Mouse (Mus musculus): ENCODE data around the gene Zdhhc20. TPM values are rescaled to one million over a fixed set of nuclear protein-coding genes. Genes with fewer than 3 reads are reported as not detected.
"Not testable (repeated sequence)": the region's sequence is repeated elsewhere in the genome, so short reads cannot be mapped to it uniquely, and the experiment has no call there.

Gene Zdhhc20
- polyA plus RNA-seq, 1 experiment from 2014 or later = 48.9 TPM

GRCm38 (mm10) chr14:57850330-57850729 lies 39.7 kb downstream of the Zdhhc20 start:
- H3K4me1 ChIP-seq (replicated peaks) = no peaks in the 10 kb centered on the region
- no peak overlapping the region for H3K9ac ChIP-seq
- WGBS = 88% methylated on average over 3 of the region's 3 CpGs

DNA sequence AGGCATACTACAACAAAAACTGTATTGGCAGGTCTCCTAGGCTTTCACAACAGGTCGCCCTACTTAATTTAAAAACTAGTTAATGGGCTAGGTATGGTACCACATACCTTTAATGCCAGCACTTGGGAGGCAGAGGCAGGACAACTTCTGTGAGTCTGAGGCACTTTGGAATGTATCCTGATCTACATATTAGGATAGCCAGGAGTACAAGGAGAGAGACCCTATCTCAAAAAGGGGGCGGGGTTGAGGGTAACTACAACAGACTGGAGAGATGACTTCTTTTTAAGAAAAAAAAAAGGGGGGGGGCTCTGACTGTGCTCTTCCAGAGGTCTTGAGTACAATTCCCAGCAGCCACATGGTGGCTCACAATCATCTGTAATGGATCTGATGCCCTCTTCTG lies 41.4 kb downstream of the Zdhhc20 start:
- Histone ChIP-seq H3K9me3 (no peaks in the 10 kb centered on the region), H3K4me1 (replicated peaks) (no peaks in the 10 kb centered on the region), H3K4me2 (no peak overlapping the region), H3K27ac (replicated peaks) (no peak overlapping the region), H3K4me3 (no peak overlapping the region), H3K27me3 (no peaks in the 10 kb centered on the region), H3K36me3 (peaks cover 72% of the 10 kb centered on the region), H3K9ac (no peak overlapping the region)
- no peak for ATAC-seq (ENCODE audit: low read depth)
- WGBS = 95% methylated on average over 2 of the region's 2 CpGs

More at GRCm38 (mm10) chr14:57850330-57850729, 39.7 kb downstream of the Zdhhc20 start:
- Histone ChIP-seq H3K27ac (replicated peaks) (no peak overlapping the region), H3K36me3 (peaks cover 64% of the 10 kb centered on the region), H3K9me3 (no peaks in the 10 kb centered on the region), H3K4me2 (no peak overlapping the region), H3K27me3 (no peaks in the 10 kb centered on the region), H3K4me3 (no peak overlapping the region)
- no peak for ATAC-seq (ENCODE audit: low read depth)

DNA sequence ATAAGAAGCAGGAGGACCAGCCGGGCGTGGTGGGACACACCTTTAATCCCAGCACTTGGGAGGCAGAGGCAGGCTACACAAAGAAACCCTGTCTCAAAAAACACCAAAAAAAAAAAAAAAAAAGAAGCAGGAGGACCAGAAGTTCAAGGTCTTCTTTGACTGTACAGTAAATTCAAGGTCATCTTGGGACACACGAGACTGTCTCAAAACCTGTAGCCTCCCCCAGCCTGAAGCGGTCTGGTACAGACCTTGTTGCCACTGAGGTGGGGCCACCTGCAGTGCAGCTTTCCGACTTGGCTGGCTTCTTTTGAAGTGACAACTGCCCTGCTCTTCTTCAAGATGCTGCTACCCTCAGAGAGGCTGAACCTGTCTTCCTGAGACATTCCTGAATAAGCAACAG lies 42.0 kb downstream of the Zdhhc20 start:
- H3K9me3 ChIP-seq; H3K27me3 ChIP-seq; ATAC-seq (ENCODE audit: low read depth); H3K4me2 ChIP-seq; H3K4me3 ChIP-seq; H3K27ac ChIP-seq (replicated peaks); H3K9ac ChIP-seq; H3K4me1 ChIP-seq (replicated peaks): not testable (repeated sequence)
- H3K36me3 ChIP-seq = peaks cover 73% of the 10 kb centered on the region
- 82% methylated on average over 5 of the region's 5 CpGs for WGBS

GRCm38 (mm10) chr14:57844535-57844934 lies 45.5 kb downstream of the Zdhhc20 start:
- 91% methylated on average over 3 of the region's 3 CpGs for WGBS
- H3K4me3 ChIP-seq = no peak overlapping the region
- no peaks in the 10 kb centered on the region for H3K9me3 ChIP-seq
- H3K27me3 ChIP-seq = no peaks in the 10 kb centered on the region
- H3K9ac ChIP-seq = no peak overlapping the region
- no peak overlapping the region for H3K27ac ChIP-seq (replicated peaks)
- no peak for ATAC-seq (ENCODE audit: low read depth)
- no peak overlapping the region for H3K4me2 ChIP-seq
- H3K4me1 ChIP-seq (replicated peaks) = no peaks in the 10 kb centered on the region
- H3K36me3 ChIP-seq = peaks cover 60% of the 10 kb centered on the region

DNA sequence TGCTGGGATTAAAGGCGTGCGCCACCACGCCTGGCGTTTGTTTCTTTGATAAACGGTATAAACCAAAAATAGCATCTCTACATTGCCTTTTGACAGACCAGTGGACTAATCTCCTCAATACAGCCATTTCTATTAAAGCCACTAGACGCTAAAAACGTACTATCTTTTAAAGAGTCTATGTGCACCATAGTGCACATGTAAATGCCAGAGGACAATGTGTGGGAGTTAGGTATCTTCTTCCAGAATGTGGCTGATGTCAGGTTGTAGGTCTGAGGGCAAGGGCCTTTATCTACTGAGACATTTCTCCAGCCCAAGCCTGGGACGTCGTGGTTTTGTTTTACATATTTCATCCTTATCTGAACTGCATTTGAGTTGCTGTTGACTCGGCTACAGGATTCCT lies 54.9 kb downstream of the Zdhhc20 start:
- Histone ChIP-seq H3K4me1 (replicated peaks) (no peaks in the 10 kb centered on the region), H3K4me2 (no peak overlapping the region), H3K27me3 (no peaks in the 10 kb centered on the region), H3K36me3 (peaks cover 57% of the 10 kb centered on the region), H3K4me3 (no peak overlapping the region), H3K9me3 (no peaks in the 10 kb centered on the region), H3K27ac (replicated peaks) (no peak overlapping the region), H3K9ac (no peak overlapping the region)
- no peak for ATAC-seq (ENCODE audit: low read depth)
- 95% methylated on average over 10 of the region's 10 CpGs for WGBS

- Histone ChIP-seq H3K36me3 (peaks cover 43% of the 10 kb centered on the region), H3K27ac (replicated peaks) (no peak overlapping the region), H3K9ac (no peak overlapping the region), H3K4me1 (replicated peaks) (no peaks in the 10 kb centered on the region), H3K4me3 (no peak overlapping the region), H3K4me2 (no peak overlapping the region), H3K9me3 (no peaks in the 10 kb centered on the region), H3K27me3 (no peaks in the 10 kb centered on the region)
- ATAC-seq (ENCODE audit: low read depth) = no peak
- WGBS = 95% methylated on average over 2 of the region's 2 CpGs
Measured at GRCm38 (mm10) chr14:57833526-57833925, 56.5 kb downstream of the Zdhhc20 start.

- Histone ChIP-seq H3K36me3 (0 out of 2 replicates have a peak, but pooled peaks cover 4% of the 10 kb centered on the region), H3K27ac (replicated peaks) (peak overlapping the region; percentile 88; the same call in 1 of the 2 replicates)
- WGBS = 76% methylated on average over 1 of the region's 1 CpGs
Measured at GRCm38 (mm10) chr14:57827284-57827683, 62.8 kb downstream of the Zdhhc20 start.

GRCm38 (mm10) chr14:57825788-57826751 lies 64.0 kb downstream of the Zdhhc20 start, which contains the start of the genes Ska3 and Mrpl57:
TSS of gene Ska3 (minus strand) at chr14:57826185.
TSS of gene Mrpl57 (plus strand) at chr14:57826234.
- Histone ChIP-seq H3K9me3 (no peaks in the 10 kb centered on the region), H3K9ac (peak within 1 kb of the TSS; percentile 90), H3K27ac (replicated peaks) (peak within 1 kb of the TSS; percentile 88), H3K36me3 (0 out of 2 replicates have a peak, but pooled peaks cover 4% of the 10 kb centered on the region), H3K27me3 (no peaks in the 10 kb centered on the region), H3K4me2 (peak within 1 kb of the TSS; percentile 88), H3K4me1 (replicated peaks) (peaks cover 21% of the 10 kb centered on the region), H3K4me3 (peak within 1 kb of the TSS; percentile 75)
- under 1% methylated on average over 96 of the region's 96 CpGs for WGBS
- peak; percentile 98 for ATAC-seq (ENCODE audit: low read depth)

More at GRCm38 (mm10) chr14:57827284-57827683, 62.8 kb downstream of the Zdhhc20 start:
- peak overlapping the region; percentile 88 for H3K4me2 ChIP-seq
- H3K9ac ChIP-seq = peak overlapping the region; percentile 90
- no peaks in the 10 kb centered on the region for H3K9me3 ChIP-seq
- peaks cover 21% of the 10 kb centered on the region for H3K4me1 ChIP-seq (replicated peaks)
- no peaks in the 10 kb centered on the region for H3K27me3 ChIP-seq
- peak overlapping the region; percentile 75 for H3K4me3 ChIP-seq
- no peak for ATAC-seq (ENCODE audit: low read depth)

DNA sequence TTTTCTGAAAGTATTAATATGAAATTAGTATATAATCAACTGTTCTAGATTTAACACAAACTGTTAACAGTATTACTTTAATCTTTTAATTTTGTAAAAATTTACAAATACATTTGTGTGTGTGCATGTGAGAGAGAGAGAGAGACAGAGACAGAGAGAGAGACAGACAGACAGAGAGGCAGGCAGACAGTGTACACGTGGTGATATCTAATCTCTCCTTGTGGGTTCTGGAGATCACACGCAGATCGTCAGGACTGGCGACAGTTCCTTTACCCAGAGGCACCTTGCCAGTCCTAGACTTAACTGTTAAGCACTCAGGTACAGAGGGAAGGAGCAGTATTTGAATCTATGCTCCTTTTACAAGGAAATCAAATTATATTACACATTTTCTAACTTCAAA lies 69.2 kb downstream of the Zdhhc20 start:
- no peak overlapping the region for H3K27ac ChIP-seq (replicated peaks)
- H3K36me3 ChIP-seq = peaks cover 17% of the 10 kb centered on the region
- H3K9ac ChIP-seq = no peak overlapping the region
- no peaks in the 10 kb centered on the region for H3K27me3 ChIP-seq
- H3K4me3 ChIP-seq = no peak overlapping the region
- no peaks in the 10 kb centered on the region for H3K9me3 ChIP-seq
- peaks cover 5% of the 10 kb centered on the region for H3K4me1 ChIP-seq (replicated peaks)
- WGBS = 87% methylated on average over 4 of the region's 4 CpGs
- no peak overlapping the region for H3K4me2 ChIP-seq
- ATAC-seq (ENCODE audit: low read depth) = no peak

- WGBS = 96% methylated on average over 5 of the region's 5 CpGs
- H3K9me3 ChIP-seq = no peaks in the 10 kb centered on the region
- no peak overlapping the region for H3K27ac ChIP-seq (replicated peaks)
- no peak overlapping the region for H3K4me3 ChIP-seq
- H3K27me3 ChIP-seq = no peaks in the 10 kb centered on the region
- H3K4me2 ChIP-seq = no peak overlapping the region
- H3K4me1 ChIP-seq (replicated peaks) = no peaks in the 10 kb centered on the region
- peaks cover 45% of the 10 kb centered on the region for H3K36me3 ChIP-seq
- no peak for ATAC-seq (ENCODE audit: low read depth)
- H3K9ac ChIP-seq = no peak overlapping the region
Measured at GRCm38 (mm10) chr14:57811844-57812243, 78.2 kb downstream of the Zdhhc20 start.

DNA sequence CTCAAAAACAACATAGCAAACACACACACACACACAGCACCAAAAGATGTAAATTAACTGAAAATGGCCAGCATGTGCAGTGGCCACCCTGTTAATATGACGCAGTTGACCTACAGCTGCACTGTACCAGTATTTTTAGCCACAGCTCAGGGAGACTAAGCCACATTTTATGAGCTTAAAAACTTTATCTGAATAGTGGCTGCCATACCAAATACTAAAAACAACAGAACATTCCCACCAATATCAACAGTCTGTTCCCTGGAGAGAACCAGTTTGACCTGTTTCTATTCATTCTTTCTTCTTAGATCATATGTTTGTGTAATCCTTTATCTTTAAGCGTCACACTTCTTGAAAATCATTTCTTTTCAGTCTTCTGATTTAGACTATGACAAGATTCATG lies 79.2 kb downstream of the Zdhhc20 start:
- Histone ChIP-seq H3K4me1 (replicated peaks) (no peaks in the 10 kb centered on the region), H3K9ac (no peak overlapping the region), H3K27ac (replicated peaks) (no peak overlapping the region), H3K4me3 (no peak overlapping the region), H3K27me3 (no peaks in the 10 kb centered on the region), H3K4me2 (no peak overlapping the region), H3K9me3 (no peaks in the 10 kb centered on the region), H3K36me3 (peaks cover 52% of the 10 kb centered on the region)
- WGBS = 90% methylated on average over 2 of the region's 2 CpGs
- ATAC-seq (ENCODE audit: low read depth) = no peak

- H3K9me3 ChIP-seq = no peaks in the 10 kb centered on the region
- peaks cover 69% of the 10 kb centered on the region for H3K36me3 ChIP-seq
- H3K9ac ChIP-seq = no peak overlapping the region
- no peaks in the 10 kb centered on the region for H3K27me3 ChIP-seq
- ATAC-seq (ENCODE audit: low read depth) = no peak
- no peak overlapping the region for H3K4me2 ChIP-seq
- H3K4me1 ChIP-seq (replicated peaks) = no peaks in the 10 kb centered on the region
- 77% methylated on average over 5 of the region's 5 CpGs for WGBS
- no peak overlapping the region for H3K4me3 ChIP-seq
- no peak overlapping the region for H3K27ac ChIP-seq (replicated peaks)
Measured at GRCm38 (mm10) chr14:57808558-57808957, 81.5 kb downstream of the Zdhhc20 start.
